Mouse (Mus musculus) CH12.LX (cell line): Measurements from ENCODE around the gene Tbx5.

ENCODE experiments used
- CTCF ChIP-seq, 2 experiments: IDR thresholded peaks in 1 of 2; conservative IDR thresholded peaks in 1 of 2; 2 replicates each; pipeline ENCODE4 v1.5.1; 2011 to 2012; ENCODE audit warnings: low read depth in 2 of 2, low read length in 2 of 2, improper control_type of control experiment in 1 of 2, inconsistent platforms in 1 of 2, mild to moderate bottlenecking in 1 of 2, moderate library complexity in 1 of 2
- E2F4 ChIP-seq: IDR thresholded peaks from 2 replicates; pipeline ENCODE4 v1.6.1; 2011; ENCODE audit warnings: low read depth, low read length, improper control_type of control experiment; ENCODE audit not compliant: insufficient replicate concordance
- EP300 ChIP-seq: IDR thresholded peaks from 2 replicates; pipeline ENCODE4 v1.6.1; 2011; ENCODE audit warnings: low read length, improper control_type of control experiment
- IRF4 ChIP-seq: IDR thresholded peaks from 2 replicates; pipeline ENCODE4 v1.6.1; 2014; ENCODE audit warnings: low read depth, mild to moderate bottlenecking, inconsistent platforms, low read length, improper control_type of control experiment
- MEF2A ChIP-seq: IDR thresholded peaks from 2 replicates; pipeline ENCODE4 v1.6.1; 2014; ENCODE audit warnings: low read depth, mild to moderate bottlenecking, inconsistent platforms, low read length, improper control_type of control experiment, borderline replicate concordance
- POLR2A ChIP-seq: IDR thresholded peaks from 2 replicates; pipeline ENCODE4 v1.6.1; 2011; ENCODE audit warnings: low read depth, mild to moderate bottlenecking, improper control_type of control experiment, low read length
- POLR2AphosphoS2 ChIP-seq: IDR thresholded peaks from 2 replicates; pipeline ENCODE4 v1.6.1; 2011; ENCODE audit warnings: low read depth, low read length, improper control_type of control experiment
- SIN3A ChIP-seq: IDR thresholded peaks from 2 replicates; pipeline ENCODE4 v1.6.1; 2012; ENCODE audit warnings: low read length, improper control_type of control experiment, inconsistent platforms
- SMC3 ChIP-seq: IDR thresholded peaks from 2 replicates; pipeline ENCODE4 v1.6.1; 2011; ENCODE audit warnings: low read depth, low read length, improper control_type of control experiment
- USF1 ChIP-seq: IDR thresholded peaks from 2 replicates; pipeline ENCODE4 v1.6.1; 2014; ENCODE audit warnings: low read depth, mild to moderate bottlenecking, inconsistent platforms, low read length, improper control_type of control experiment
- USF2 ChIP-seq: conservative IDR thresholded peaks from 2 replicates; pipeline ENCODE4 v1.6.1; 2011; ENCODE audit warnings: low read depth, low read length, improper control_type of control experiment

DNA sequence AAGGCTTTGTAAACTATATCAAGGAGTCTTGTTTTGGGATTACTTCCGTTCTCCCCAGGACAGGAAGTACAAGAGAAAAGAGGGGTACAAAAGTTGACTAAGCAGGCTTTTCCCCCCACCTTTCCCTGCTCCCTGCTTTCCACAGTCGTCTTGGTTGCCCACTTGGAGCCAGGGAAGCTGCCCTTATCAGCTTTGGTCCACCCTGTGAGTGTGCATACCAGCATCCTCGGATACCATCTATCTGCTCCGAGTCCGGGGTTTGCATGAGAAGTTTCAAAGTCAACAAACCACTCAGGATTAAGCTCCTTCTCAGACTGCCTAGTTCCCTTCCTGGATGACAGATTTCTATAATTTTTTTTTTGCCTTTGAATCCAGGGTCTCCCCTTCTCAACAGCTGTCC lies 26.8 kb upstream of the Tbx5 start:
- TF ChIP-seq SIN3A (no peak), CTCF (conservative IDR thresholded peaks at IDR 0.05 in 1 of 2, IDR thresholded peaks at IDR 0.05 in 1 of 2; ENCODE audit: low read depth in 2 of 2, low read length in 2 of 2) (no peak), E2F4 (no peak), SMC3 (no peak), POLR2AphosphoS2 (no peak), IRF4 (no peak), USF1 (no peak), POLR2A (no peak), EP300 (no peak), MEF2A (no peak), USF2 (no peak)
